Mouse (Mus musculus): ENCODE results near the gene Samd1. TPM values are rescaled to one million over a fixed set of nuclear protein-coding genes. Genes with fewer than 3 reads are reported as not detected.

Samd1 gene
- 40.8 and 46.4 TPM in 2 replicates for polyA plus RNA-seq (2012; rRNA removed)

GRCm38 (mm10) chr8:83997511-83998141, at the start of gene Samd1:
Samd1 (plus strand) TSS chr8:83997672.

GRCm38 (mm10) chr8:83955106-83955957, 42.1 kb upstream of the Samd1 start, which contains the start of the genes Gm10644 and Asf1b:
Gm10644 (minus strand) TSS chr8:83955205.
Asf1b (plus strand) TSS chr8:83955507.

GRCm38 (mm10) chr8:83972150-83973120, 25.0 kb upstream of the Samd1 start, which contains the start of gene Prkaca:
Prkaca (plus strand) TSS chr8:83972993.

GRCm38 (mm10) chr8:84001281-84002000, 4.0 kb downstream of the Samd1 start, which contains the start of gene 1700067K01Rik:
1700067K01Rik (plus strand) TSS chr8:84001502.

GRCm38 (mm10) chr8:84011705-84012498, 14.4 kb downstream of the Samd1 start, which contains the start of gene 2210011C24Rik:
2210011C24Rik (minus strand) TSS chr8:84012171.

GRCm38 (mm10) chr8:84021096-84021495, 23.6 kb downstream of the Samd1 start, which contains the start of gene Palm3:
Palm3 (plus strand) TSS chr8:84021471.

GRCm38 (mm10) chr8:84042066-84042947, 44.8 kb downstream of the Samd1 start, which contains the start of gene Il27ra:
Il27ra (minus strand) TSS chr8:84042589.

GRCm38 (mm10) chr8:84044900-84045299, 47.4 kb downstream of the Samd1 start, which contains the start of gene Rln3:
Rln3 (minus strand) TSS chr8:84045000.

Other genes with a start within 250 kb of the Samd1 start
- gene Adgrl1, start 97.6 kb upstream of the Samd1 start, polyA plus RNA-seq (2012; rRNA removed) = 37.4 and 40.7 TPM in 2 replicates
- 0.50 and 0.92 TPM in 2 replicates for gene Gm10644, start 42.5 kb upstream of the Samd1 start, polyA plus RNA-seq (2012; rRNA removed)
- 23.6 and 30.4 TPM in 2 replicates for gene Asf1b, start 42.2 kb upstream of the Samd1 start, polyA plus RNA-seq (2012; rRNA removed)
- gene Prkaca, start 24.7 kb upstream of the Samd1 start, polyA plus RNA-seq (2012; rRNA removed) = 58.4 and 58.7 TPM in 2 replicates
- gene 1700067K01Rik, start 3.8 kb downstream of the Samd1 start, polyA plus RNA-seq (2012; rRNA removed) = 0.08 and 0.22 TPM in 2 replicates
- 19.5 and 23.1 TPM in 2 replicates for gene 2210011C24Rik, start 14.5 kb downstream of the Samd1 start, polyA plus RNA-seq (2012; rRNA removed)
- gene Palm3, start 23.8 kb downstream of the Samd1 start, polyA plus RNA-seq (2012; rRNA removed) = 0.09 TPM in 1 of 2 replicates, not detected in the other
- gene Il27ra, start 44.9 kb downstream of the Samd1 start, polyA plus RNA-seq (2012; rRNA removed) = 2.8 and 3.3 TPM in 2 replicates
- gene Rln3, start 47.3 kb downstream of the Samd1 start, polyA plus RNA-seq (2012; rRNA removed) = 0.50 TPM in 1 of 2 replicates, not detected in the other
- gene Gm10643, start 67.5 kb downstream of the Samd1 start, polyA plus RNA-seq (2012; rRNA removed) = 0.44 and 0.49 TPM in 2 replicates
- 36.9 and 44.9 TPM in 2 replicates for gene Rfx1, start 69.2 kb downstream of the Samd1 start, polyA plus RNA-seq (2012; rRNA removed)
- gene Dcaf15, start 107.1 kb downstream of the Samd1 start, polyA plus RNA-seq (2012; rRNA removed) = 69.0 and 79.6 TPM in 2 replicates
- gene Podnl1, start 128.3 kb downstream of the Samd1 start, polyA plus RNA-seq (2012; rRNA removed) = 2.7 and 3.7 TPM in 2 replicates
- 52.7 and 53.1 TPM in 2 replicates for gene Cc2d1a, start 150.3 kb downstream of the Samd1 start, polyA plus RNA-seq (2012; rRNA removed)
- 0.84 and 0.97 TPM in 2 replicates for gene 4930432K21Rik, start 150.4 kb downstream of the Samd1 start, polyA plus RNA-seq (2012; rRNA removed)
- gene Nanos3, start 187.5 kb downstream of the Samd1 start, polyA plus RNA-seq (2012; rRNA removed) = 0.19 and 0.41 TPM in 2 replicates
- gene Zswim4, start 239.4 kb downstream of the Samd1 start, polyA plus RNA-seq (2012; rRNA removed) = 18.7 and 20.1 TPM in 2 replicates